Mouse (Mus musculus): ENCODE results near the gene Inhbb.

DNA sequence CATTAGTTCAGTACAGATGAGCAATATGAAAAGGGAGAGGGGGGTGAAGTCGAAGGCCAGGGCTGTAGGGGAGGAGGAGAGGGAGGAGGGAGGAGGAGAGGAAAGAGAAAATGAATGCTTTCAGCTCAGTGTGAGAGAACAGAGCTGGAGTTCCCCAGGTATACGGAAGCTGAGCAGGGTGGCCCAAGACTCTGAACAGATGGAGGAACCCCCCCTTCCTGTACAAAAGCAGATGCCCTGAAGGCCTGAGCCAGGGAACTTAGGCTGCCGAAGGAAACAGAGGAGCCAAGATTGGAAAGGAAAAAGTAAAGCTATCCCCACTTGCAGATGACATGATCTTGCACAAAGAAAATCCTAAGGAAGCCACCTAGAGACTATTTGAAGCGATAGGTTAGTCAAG is 20.8 kb downstream of the Inhbb start:
- no peak for TF ChIP-seq CTCF (IDR thresholded peaks at IDR 0.05; ENCODE audit: control insufficient read depth, insufficient read depth, insufficient read length)
- TF ChIP-seq MYOG (IDR thresholded peaks at IDR 0.05; ENCODE audit: control insufficient read depth, extremely low read depth, insufficient read length) = no peak
- TF ChIP-seq MAX (IDR thresholded peaks at IDR 0.05) = no peak
- no peak for TF ChIP-seq CEBPB (IDR thresholded peaks at IDR 0.05; ENCODE audit: low read depth)

All from C2C12 (cell line).